Mouse (Mus musculus): Measurements from ENCODE around the gene Asap3. TPM values are rescaled to one million over a fixed set of nuclear protein-coding genes. Genes with fewer than 3 reads are reported as not detected.

Asap3 gene
- total RNA-seq (2023): under 1 TPM; 0.09 to 0.22 TPM

GRCm38 (mm10) chr4:136206033-136206893 lies at the start of gene Asap3:
TSS of gene Asap3 (plus strand) at chr4:136206365.

GRCm38 (mm10) chr4:136172011-136172541 lies 34.1 kb upstream of the Asap3 start, which contains the start of gene E2f2:
TSS of gene E2f2 (plus strand) at chr4:136172394.

GRCm38 (mm10) chr4:136247729-136248463 lies 41.7 kb downstream of the Asap3 start, which contains the start of gene Tcea3:
TSS of gene Tcea3 (plus strand) at chr4:136247729.

GRCm38 (mm10) chr4:136284455-136284854 lies 78.3 kb downstream of the Asap3 start, which contains the start of gene Zfp46:
TSS of gene Zfp46 (plus strand) at chr4:136284683.

Other genes with a start within 250 kb of the Asap3 start
- 10 to 100 TPM; 15.4 to 16.8 TPM for gene Gale, start 242.6 kb upstream of the Asap3 start, total RNA-seq (2023)
- 100 to 1,000 TPM; 101 to 106 TPM for gene Lypla2, start 233.7 kb upstream of the Asap3 start, total RNA-seq (2023)
- 10 to 100 TPM; 23.1 to 23.6 TPM for gene Pithd1, start 219.1 kb upstream of the Asap3 start, total RNA-seq (2023)
- 10 to 100 TPM; 65.3 to 70.7 TPM for gene Eloa, start 184.6 kb upstream of the Asap3 start, total RNA-seq (2023)
- 100 to 1,000 TPM; 351 to 354 TPM for gene Rpl11, start 152.9 kb upstream of the Asap3 start, total RNA-seq (2023)
- gene Id3, start 62.9 kb upstream of the Asap3 start, total RNA-seq (2023): 1 to 10 TPM; 3.5 to 7.7 TPM
- 10 to 100 TPM; 90.1 to 92.7 TPM for gene E2f2, start 34.0 kb upstream of the Asap3 start, total RNA-seq (2023)
- 1 to 10 TPM; 2.9 to 3.9 TPM for gene Tcea3, start 41.4 kb downstream of the Asap3 start, total RNA-seq (2023)
- 1 to 10 TPM; 7.5 to 9.3 TPM for gene Zfp46, start 78.3 kb downstream of the Asap3 start, total RNA-seq (2023)
- 10 to 100 TPM; 42.2 to 50.3 TPM for gene Hnrnpr, start 104.6 kb downstream of the Asap3 start, total RNA-seq (2023)
- not detected for gene Htr1d, start 217.2 kb downstream of the Asap3 start, total RNA-seq (2023)

Measured in neutrophil, adult 59 days (primary cell).